In genomic region chr11:6417490-6417889, GRCm38 (mm10) we compare ENCODE assay signal across 9 mouse cellular contexts. TPM values are rescaled to one million over a fixed set of nuclear protein-coding genes. Genes with fewer than 3 reads are reported as not detected.
DNase-seq lines count a peak whose midpoint lies in the region; ATAC-seq and TF ChIP-seq lines count a peak whose summit lies in the region.
"Had no signal": no experiment of that assay in that cellular context is flagged by ENCODE, and none has a peak within 500 bp of the region (broad histone marks: within the 10 kb centered on the region; RNA-seq: fewer than 3 reads in every experiment).

No protein-coding gene starts in this region.

- peak overlapping the region; percentile 46; the same call in 1 of the 2 replicates for H3K9ac ChIP-seq in heart, embryonic 12.5 days
- peak overlapping the region; percentile 99 for H3K9ac ChIP-seq in ES-Bruce4 (ENCODE audit: low read depth, poor library complexity, severe bottlenecking)
- H3K9ac ChIP-seq in hindbrain, embryonic 12.5 days: 0 out of 2 replicates have a peak overlapping the region, but pooled peaks have one; percentile 90

- TF ChIP-seq EP300 in ES-Bruce4 (IDR thresholded peaks at IDR 0.05; ENCODE audit: insufficient read depth, low read depth, low read length): no peak

- H3K79me2 ChIP-seq in macrophage (ENCODE audit: inconsistent target): peaks cover 28% of the 10 kb centered on the region

- TF ChIP-seq POLR2A in ES-Bruce4 (IDR thresholded peaks at IDR 0.05; ENCODE audit: insufficient read depth, low read length): no peak

- H3K36me3 ChIP-seq in heart, embryonic 12.5 days: peaks cover 33% of the 10 kb centered on the region
- peaks cover 44% of the 10 kb centered on the region for H3K36me3 ChIP-seq in ES-Bruce4 (ENCODE audit: control insufficient read depth, insufficient read depth, low read length, poor library complexity, severe bottlenecking)
- H3K36me3 ChIP-seq in hindbrain, embryonic 12.5 days: peaks cover 31% of the 10 kb centered on the region
- H3K36me3 ChIP-seq in macrophage (ENCODE audit: inconsistent target): peaks cover 17% of the 10 kb centered on the region; the same call in 1 of the 2 replicates

- peak overlapping the region; percentile 99 for H3K4me2 ChIP-seq in heart, embryonic 12.5 days
- peak overlapping the region; percentile 84 for H3K4me2 ChIP-seq in hindbrain, embryonic 12.5 days (replicated peaks)

- H3K27me3 ChIP-seq in heart, embryonic 12.5 days (replicated peaks): no peaks in the 10 kb centered on the region
- H3K27me3 ChIP-seq in ES-Bruce4 (ENCODE audit: control insufficient read depth, insufficient read depth, low read length, poor library complexity, severe bottlenecking): no peaks in the 10 kb centered on the region
- no peaks in the 10 kb centered on the region for H3K27me3 ChIP-seq in hindbrain, embryonic 12.5 days

- no peak for DNase-seq in heart, postnatal 10 days
- no peak for DNase-seq in frontal cortex, adult 2 months (ENCODE audit: extremely low spot score in 1 of 2, low spot score in 1 of 2)
- DNase-seq in embryo, embryonic 9.5 days (ENCODE audit: extremely low spot score): no peak
- no peak for DNase-seq in thymus, postnatal 4 days
- DNase-seq: kidney, adult 8-10 months had no signal

- peak overlapping the region; percentile 72 for H3K4me3 ChIP-seq in heart, embryonic 12.5 days
- peak overlapping the region; percentile 16 for H3K4me3 ChIP-seq in ES-Bruce4 (ENCODE audit: low read depth, low read length)
- peak overlapping the region; percentile 84 for H3K4me3 ChIP-seq in hindbrain, embryonic 12.5 days
- H3K4me3 ChIP-seq in macrophage (ENCODE audit: inconsistent target): peak overlapping the region; percentile 75

- TF ChIP-seq CTCF in ES-Bruce4 (IDR thresholded peaks at IDR 0.05; ENCODE audit: low read depth, low read length): no peak

- H3K4me1 ChIP-seq in heart, embryonic 12.5 days (replicated peaks): peaks cover 14% of the 10 kb centered on the region
- no peaks in the 10 kb centered on the region for H3K4me1 ChIP-seq in ES-Bruce4 (ENCODE audit: control insufficient read depth, insufficient read depth, low read length)
- H3K4me1 ChIP-seq in hindbrain, embryonic 12.5 days: peaks cover 25% of the 10 kb centered on the region

- intact Hi-C loops in heart, postnatal 10 days (cut with DNase I): no loop called here

- H3K27ac ChIP-seq in heart, embryonic 12.5 days (ENCODE audit: poor library complexity, severe bottlenecking): no peak overlapping the region
- H3K27ac ChIP-seq in ES-Bruce4 (ENCODE audit: insufficient read depth, low read length) (no peak overlapping the region), macrophage (peak overlapping the region; percentile 94)
- H3K27ac ChIP-seq in hindbrain, embryonic 12.5 days: no peak overlapping the region

- ATAC-seq in heart, embryonic 12.5 days (ENCODE audit: insufficient number of reproducible peaks, low FRiP score): no peak
- ATAC-seq in hindbrain, embryonic 12.5 days (ENCODE audit: low FRiP score): no peak

- no peaks in the 10 kb centered on the region for H3K9me3 ChIP-seq in heart, embryonic 12.5 days (replicated peaks)
- no peaks in the 10 kb centered on the region for H3K9me3 ChIP-seq in ES-Bruce4 (replicated peaks; ENCODE audit: control insufficient read depth, insufficient read depth, low read length, poor library complexity, severe bottlenecking)
- H3K9me3 ChIP-seq in hindbrain, embryonic 12.5 days (replicated peaks): no peaks in the 10 kb centered on the region

RNA-seq across cellular contexts. Expression of gene Ppia, which starts 2.2 kb away (rescaled TPM):
- 4,539 and 4,606 TPM in 2 replicates for polyA plus RNA-seq in heart, embryonic 12.5 days (2016; fragmentation: Nextera tagmentation; extraction: Ambion mirVana)
- total RNA-seq in heart, postnatal 10 days (2021): 100 to 1,000 TPM; 943 to 992 TPM
- polyA plus RNA-seq in ES-Bruce4 (2011; ENCODE audit: insufficient read depth, insufficient read length, low read depth, missing spikeins) (2,132 and 2,301 TPM in 2 replicates), macrophage (2018) (1,329 to 2,132 TPM (median 1,766 TPM) in 3 replicates)
- 4,150 and 4,164 TPM in 2 replicates for polyA plus RNA-seq in hindbrain, embryonic 12.5 days (2016; fragmentation: Nextera tagmentation; extraction: Ambion mirVana)
- 100 to 1,000 TPM in 17 of 26 experiments, 10 to 100 TPM in 9; 57.4 to 297 (median 107) TPM for total RNA-seq in macrophage (2018; cell fraction: chromatin; rRNA removed)
- 1,000 to 10,000 TPM; 1,408 to 2,161 (median 1,705) TPM for total RNA-seq in macrophage (2018; cell fraction: cytosol; rRNA removed)
- 100 to 1,000 TPM; 138 to 460 (median 284) TPM for total RNA-seq in macrophage (2018; cell fraction: nucleus; rRNA removed)
- polyA plus RNA-seq in frontal cortex, adult 2 months (2012; rRNA removed): 2,434 and 2,505 TPM in 2 replicates

RNA-seq across cellular contexts. Expression of gene H2afv, which starts 26.8 kb away (rescaled TPM):
- polyA plus RNA-seq in heart, embryonic 12.5 days (2016; fragmentation: Nextera tagmentation; extraction: Ambion mirVana): 306 TPM in 2 replicates
- total RNA-seq in heart, postnatal 10 days (2021): 10 to 100 TPM; 73.1 to 82.9 TPM
- polyA plus RNA-seq in ES-Bruce4 (2011; ENCODE audit: insufficient read depth, insufficient read length, low read depth, missing spikeins): 200 and 218 TPM in 2 replicates
- polyA plus RNA-seq in hindbrain, embryonic 12.5 days (2016; fragmentation: Nextera tagmentation; extraction: Ambion mirVana): 520 and 591 TPM in 2 replicates
- 10 to 100 TPM in 3 of 26 experiments, 1 to 10 TPM in 19, under 1 TPM in 2, not detected in 2; 0.51 to 14.6 (median 4.1) TPM for total RNA-seq in macrophage (2018; cell fraction: chromatin; rRNA removed)
- 10 to 100 TPM; 20.2 to 53.9 (median 28.0) TPM for total RNA-seq in macrophage (2018; cell fraction: cytosol; rRNA removed)
- total RNA-seq in macrophage (2018; cell fraction: nucleus; rRNA removed): 10 to 100 TPM in 18 of 26 experiments, 1 to 10 TPM in 8; 4.1 to 24.6 (median 11.9) TPM
- 15.4 to 35.4 TPM (median 22.4 TPM) in 3 replicates for polyA plus RNA-seq in macrophage (2018)
- polyA plus RNA-seq in frontal cortex, adult 2 months (2012; rRNA removed): 75.0 and 80.7 TPM in 2 replicates

RNA-seq across cellular contexts. Expression of gene Zmiz2, which starts 28.6 kb away (rescaled TPM):
- polyA plus RNA-seq in heart, embryonic 12.5 days (2016; fragmentation: Nextera tagmentation; extraction: Ambion mirVana): 7.0 and 7.5 TPM in 2 replicates
- 10 to 100 TPM; 43.2 to 44.3 TPM for total RNA-seq in heart, postnatal 10 days (2021)
- 51.5 and 59.4 TPM in 2 replicates for polyA plus RNA-seq in ES-Bruce4 (2011; ENCODE audit: insufficient read depth, insufficient read length, low read depth, missing spikeins)
- 21.5 and 22.4 TPM in 2 replicates for polyA plus RNA-seq in hindbrain, embryonic 12.5 days (2016; fragmentation: Nextera tagmentation; extraction: Ambion mirVana)
- total RNA-seq in macrophage (2018; cell fraction: chromatin; rRNA removed): 100 to 1,000 TPM in 7 of 26 experiments, 10 to 100 TPM in 19; 35.7 to 130 (median 85.7) TPM
- total RNA-seq in macrophage (2018; cell fraction: cytosol; rRNA removed): 10 to 100 TPM; 34.3 to 89.5 (median 63.9) TPM
- total RNA-seq in macrophage (2018; cell fraction: nucleus; rRNA removed): 10 to 100 TPM; 40.7 to 92.1 (median 73.8) TPM
- 38.6 to 57.7 TPM (median 48.1 TPM) in 3 replicates for polyA plus RNA-seq in macrophage (2018)
- 119 and 134 TPM in 2 replicates for polyA plus RNA-seq in frontal cortex, adult 2 months (2012; rRNA removed)

RNA-seq across cellular contexts. Expression of gene Purb, which starts 58.2 kb away (rescaled TPM):
- 29.8 and 32.6 TPM in 2 replicates for polyA plus RNA-seq in heart, embryonic 12.5 days (2016; fragmentation: Nextera tagmentation; extraction: Ambion mirVana)
- total RNA-seq in heart, postnatal 10 days (2021): 10 to 100 TPM; 70.5 to 74.0 TPM
- polyA plus RNA-seq in ES-Bruce4 (2011; ENCODE audit: insufficient read depth, insufficient read length, low read depth, missing spikeins): 49.8 and 52.0 TPM in 2 replicates
- 17.2 and 18.3 TPM in 2 replicates for polyA plus RNA-seq in hindbrain, embryonic 12.5 days (2016; fragmentation: Nextera tagmentation; extraction: Ambion mirVana)
- 10 to 100 TPM; 24.8 to 61.9 (median 42.8) TPM for total RNA-seq in macrophage (2018; cell fraction: chromatin; rRNA removed)
- 10 to 100 TPM; 26.5 to 68.4 (median 42.4) TPM for total RNA-seq in macrophage (2018; cell fraction: cytosol; rRNA removed)
- total RNA-seq in macrophage (2018; cell fraction: nucleus; rRNA removed): 10 to 100 TPM; 41.5 to 75.6 (median 54.1) TPM
- polyA plus RNA-seq in macrophage (2018): 23.4 to 30.1 TPM (median 28.8 TPM) in 3 replicates
- polyA plus RNA-seq in frontal cortex, adult 2 months (2012; rRNA removed): 102 and 103 TPM in 2 replicates

Comparison
In these comparisons a context has a peak if more than half of its experiments do, and no peak if none do; other contexts are left out.
1. H3K4me3 ChIP-seq: peak in every context shown above with its lines; median percentile 84 in hindbrain, embryonic 12.5 days; 75 in macrophage; 72 in heart, embryonic 12.5 days; 16 in ES-Bruce4.
2. H3K9ac ChIP-seq: peak in every context shown above with its lines; median percentile 99 in ES-Bruce4; 90 in hindbrain, embryonic 12.5 days; 46 in heart, embryonic 12.5 days.